Mouse (Mus musculus) limb, embryonic 15.5 days (tissue): ENCODE results near the gene Slit3. TPM values are rescaled to one million over a fixed set of nuclear protein-coding genes. Genes with fewer than 3 reads are reported as not detected.
A peak's percentile ranks its signal among the peaks of the same experiment; 100 is the strongest.

Experiments
- ATAC-seq: fragments of 200-750 bp; cut with Nextera tagmentation; 2 replicates; pipeline ENCODE4 v1.8.0; 2017; ENCODE audit warnings: low read depth, moderate TSS enrichment; ENCODE audit not compliant: insufficient number of reproducible peaks, low FRiP score, low TSS enrichment
- H3K27ac ChIP-seq: fragments of 300-500 bp; sonication (generic); 2 replicates; pipeline ENCODE4 v1.5.1; 2015; ENCODE audit warnings: moderate library complexity, mild to moderate bottlenecking, inconsistent platforms
- H3K27me3 ChIP-seq: fragments of 300-500 bp; sonication (generic); 2 replicates; pipeline ENCODE4 v1.6.1; 2015; ENCODE audit warnings: inconsistent platforms
- H3K36me3 ChIP-seq: fragments of 300-500 bp; sonication (generic); 2 replicates; pipeline ENCODE4 v1.6.1; 2015; ENCODE audit warnings: inconsistent platforms
- H3K4me1 ChIP-seq: fragments of 300-500 bp; sonication (generic); 2 replicates; pipeline ENCODE4 v1.6.1; 2015; ENCODE audit warnings: inconsistent platforms
- H3K4me2 ChIP-seq: fragments of 300-500 bp; sonication (generic); 2 replicates; pipeline ENCODE4 v1.6.1; 2015; ENCODE audit warnings: mild to moderate bottlenecking, inconsistent platforms
- H3K4me3 ChIP-seq: fragments of 300-500 bp; sonication (generic); 2 replicates; pipeline ENCODE4 v1.5.1; 2015; ENCODE audit warnings: mild to moderate bottlenecking, inconsistent platforms
- H3K9ac ChIP-seq: fragments of 300-500 bp; sonication (generic); 2 replicates; pipeline ENCODE4 v1.6.1; 2015; ENCODE audit warnings: inconsistent platforms
- H3K9me3 ChIP-seq: fragments of 300-500 bp; sonication (generic); 2 replicates; pipeline ENCODE4 v1.6.1; 2016; ENCODE audit warnings: inconsistent platforms
- whole genome bisulfite sequencing: fragments of 180-500 bp; shearing (Covaris S2); methylation state at CpG from one replicate; pipeline ENCODE4 v1.1.7; 2015; 5-methylcytosine and 5-hydroxymethylcytosine counted together
- polyA plus RNA-seq: library from polyadenylated mRNA; unstranded; fragments of >200 nt; fragmentation: Nextera tagmentation; extraction: Ambion mirVana; gene quantifications from 2 replicates; pipeline ENCODE4 v1.2.1, GENCODE M21; 2015

Gene Slit3
- polyA plus RNA-seq, 1 experiment from 2014 or later = 20.8 TPM

DNA sequence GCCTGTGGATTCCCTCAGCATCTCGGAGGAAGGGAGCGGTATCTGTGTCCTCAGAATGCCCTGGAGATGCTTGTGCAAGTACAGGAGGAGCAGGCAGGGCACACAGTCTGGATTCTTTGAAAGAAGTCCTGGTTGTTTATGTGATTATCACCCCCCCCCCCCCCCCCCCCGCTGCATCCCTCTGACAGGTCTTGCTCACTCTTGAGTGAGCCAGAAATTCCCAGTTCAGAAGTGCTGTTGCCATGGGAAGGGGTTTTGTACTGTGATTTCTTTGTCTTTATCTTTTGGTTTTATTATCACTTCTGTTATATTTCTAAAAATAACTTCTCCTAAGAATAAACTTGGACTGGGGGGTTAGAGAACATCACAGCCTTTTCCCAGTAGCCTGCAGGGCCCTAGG is 199.5 kb downstream of the Slit3 start:
- Histone ChIP-seq H3K4me3 (no peak overlapping the region), H3K27me3 (no peaks in the 10 kb centered on the region), H3K4me2 (no peak overlapping the region), H3K27ac (no peak overlapping the region), H3K9me3 (no peaks in the 10 kb centered on the region), H3K9ac (no peak overlapping the region), H3K36me3 (no peaks in the 10 kb centered on the region), H3K4me1 (peaks cover 4% of the 10 kb centered on the region)
- ATAC-seq = no peak
- WGBS = 98% methylated on average over 3 of the region's 3 CpGs

DNA sequence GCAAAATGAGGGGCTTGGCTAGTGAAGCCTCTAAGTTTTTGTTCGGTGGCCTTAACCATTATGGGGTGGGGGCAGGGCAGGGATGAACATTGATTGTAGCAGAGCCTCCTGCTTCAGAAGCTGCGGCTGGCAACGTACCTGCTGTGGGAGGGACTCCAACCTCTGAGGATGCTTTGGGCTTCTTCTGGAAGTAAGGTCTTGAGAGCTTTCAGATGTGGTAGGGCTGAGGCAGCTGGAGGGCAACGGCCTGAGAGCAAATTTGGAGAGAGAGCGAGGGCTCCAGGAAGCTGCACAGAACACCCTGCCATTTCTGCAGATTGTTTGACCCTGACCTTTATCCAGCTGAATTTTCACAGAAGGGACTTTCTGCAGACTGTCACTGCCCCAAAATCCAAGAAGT is 203.4 kb downstream of the Slit3 start:
- Histone ChIP-seq H3K27ac (no peak overlapping the region), H3K4me1 (peaks cover 10% of the 10 kb centered on the region), H3K4me3 (no peak overlapping the region), H3K36me3 (no peaks in the 10 kb centered on the region), H3K9me3 (no peaks in the 10 kb centered on the region), H3K9ac (no peak overlapping the region), H3K4me2 (no peak overlapping the region), H3K27me3 (no peaks in the 10 kb centered on the region)
- 46% methylated on average over 5 of the region's 5 CpGs for WGBS
- ATAC-seq = no peak

DNA sequence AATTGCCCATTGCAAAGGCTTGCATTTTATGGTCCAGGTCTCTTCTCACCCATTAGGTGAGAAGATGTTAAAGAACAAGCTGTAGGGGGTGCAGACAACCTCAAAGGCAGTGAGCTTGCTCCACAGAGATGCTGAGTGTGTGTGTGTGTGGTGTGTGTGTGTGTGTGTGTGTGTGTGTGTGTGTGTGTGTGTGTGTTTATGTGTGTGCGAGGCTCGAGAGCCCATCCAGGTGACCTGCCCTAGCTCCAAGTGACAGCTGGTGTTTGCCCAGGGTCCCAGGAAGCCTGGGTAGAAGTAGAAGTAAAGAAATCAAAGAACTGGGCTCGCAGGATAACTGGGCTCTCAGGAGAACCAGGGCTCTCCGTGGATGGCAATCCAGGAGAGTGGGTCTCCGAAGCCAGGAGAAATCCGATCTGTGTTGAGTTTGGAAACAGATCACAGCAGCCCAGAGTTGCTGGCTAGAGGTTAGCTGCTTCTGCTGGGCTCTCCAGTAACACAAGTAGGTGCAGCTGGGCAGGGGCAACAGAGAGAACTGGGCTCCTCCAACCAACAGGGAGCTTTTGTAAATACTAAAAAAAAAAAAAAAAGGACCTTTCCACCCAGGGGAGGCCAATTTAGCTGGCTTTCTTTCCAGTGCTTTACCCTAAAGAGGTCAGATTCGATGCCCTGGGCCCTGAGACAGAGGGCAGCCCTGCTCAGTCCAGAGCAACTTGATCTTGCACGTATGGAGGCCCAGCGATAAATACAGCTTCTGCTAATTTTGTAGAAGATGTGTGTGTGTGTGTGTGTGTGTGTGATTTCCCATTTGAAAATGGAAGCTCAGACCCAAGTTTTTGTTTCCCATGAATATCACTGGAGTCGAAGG is 204.3 kb downstream of the Slit3 start:
- no peak for ATAC-seq

DNA sequence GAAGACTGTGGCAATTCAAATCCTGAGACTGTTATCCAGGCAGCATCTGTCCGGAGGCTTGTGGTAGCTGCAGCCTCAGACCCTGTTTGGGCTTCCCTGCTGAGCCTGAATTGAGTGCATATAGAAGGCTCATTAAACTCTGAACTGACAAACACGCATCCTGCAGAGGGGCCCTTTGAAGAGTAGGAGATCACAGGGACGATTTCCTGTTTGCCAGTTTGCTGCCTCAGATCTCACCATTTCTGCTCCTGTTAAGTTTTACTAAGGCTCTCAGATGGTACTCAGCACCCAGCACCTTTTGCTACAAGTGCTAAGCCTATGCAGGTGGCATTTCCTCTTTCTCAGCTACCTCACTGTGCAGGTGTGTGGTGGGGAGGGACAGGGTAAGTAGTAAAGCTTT is 205.3 kb downstream of the Slit3 start:
- ATAC-seq = no peak
- Histone ChIP-seq H3K9me3 (no peaks in the 10 kb centered on the region), H3K4me3 (no peak overlapping the region), H3K27ac (no peak overlapping the region), H3K4me2 (no peak overlapping the region), H3K4me1 (peaks cover 10% of the 10 kb centered on the region), H3K9ac (no peak overlapping the region), H3K36me3 (no peaks in the 10 kb centered on the region), H3K27me3 (no peaks in the 10 kb centered on the region)
- WGBS = 27% methylated on average over 3 of the region's 3 CpGs

More for the DNA sequence above, 204.3 kb downstream of the Slit3 start:
- Histone ChIP-seq H3K27ac (no peak overlapping the region), H3K9me3 (no peaks in the 10 kb centered on the region), H3K27me3 (no peaks in the 10 kb centered on the region), H3K36me3 (no peaks in the 10 kb centered on the region), H3K4me2 (no peak overlapping the region), H3K9ac (no peak overlapping the region), H3K4me1 (peaks cover 10% of the 10 kb centered on the region), H3K4me3 (no peak overlapping the region)
- 31% methylated on average over 10 of the region's 10 CpGs for WGBS

DNA sequence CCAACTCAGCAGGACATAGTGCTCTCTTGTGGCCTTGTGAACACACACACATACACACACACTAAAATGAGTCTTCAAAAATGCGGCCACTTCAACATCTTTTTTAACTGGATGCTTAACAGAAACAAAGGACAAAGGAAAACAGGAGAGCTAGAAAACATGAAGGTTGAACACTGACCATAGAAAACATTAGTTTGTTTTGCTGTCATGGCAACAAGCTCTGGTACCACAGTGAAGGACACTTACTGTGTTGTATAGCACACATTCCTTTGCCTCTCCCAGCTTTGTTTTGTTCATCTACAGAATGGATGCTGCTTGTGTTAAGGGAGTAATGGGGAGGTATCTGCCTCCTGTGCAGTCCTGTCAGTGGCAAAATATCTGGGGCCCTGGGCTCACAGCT is 206.9 kb downstream of the Slit3 start:
- 87% methylated on average over 1 of the region's 1 CpGs for WGBS
- ATAC-seq = no peak
- Histone ChIP-seq H3K9ac (no peak overlapping the region), H3K4me1 (peaks cover 10% of the 10 kb centered on the region), H3K4me3 (no peak overlapping the region), H3K27me3 (no peaks in the 10 kb centered on the region), H3K36me3 (no peaks in the 10 kb centered on the region), H3K9me3 (no peaks in the 10 kb centered on the region), H3K4me2 (no peak overlapping the region), H3K27ac (no peak overlapping the region)

DNA sequence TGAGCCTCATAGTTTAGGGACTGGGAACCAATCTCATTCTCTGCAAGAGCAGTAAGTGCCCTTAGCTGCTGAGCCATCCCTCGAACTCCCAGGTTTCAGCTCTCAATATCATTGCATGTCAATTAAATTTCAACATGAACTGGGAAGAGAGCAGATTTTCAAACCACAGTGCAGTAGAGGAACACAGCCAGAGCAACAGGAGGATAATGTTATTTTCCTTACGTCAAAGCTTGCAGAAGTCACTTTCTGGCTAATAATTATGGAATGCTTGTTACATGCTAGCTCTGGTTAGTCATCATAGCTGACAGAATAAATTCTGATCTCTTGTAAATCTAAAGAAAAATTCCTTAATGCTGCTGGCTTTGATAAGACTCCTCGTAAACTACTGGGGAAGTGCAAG is 210.5 kb downstream of the Slit3 start:
- Histone ChIP-seq H3K9ac (no peak overlapping the region), H3K4me2 (no peak overlapping the region), H3K27ac (no peak overlapping the region), H3K4me1 (no peaks in the 10 kb centered on the region), H3K27me3 (peaks cover 4% of the 10 kb centered on the region; the same call in 1 of the 2 replicates), H3K9me3 (no peaks in the 10 kb centered on the region), H3K4me3 (no peak overlapping the region), H3K36me3 (no peaks in the 10 kb centered on the region)
- no peak for ATAC-seq
- 59% methylated on average over 3 of the region's 3 CpGs for WGBS

DNA sequence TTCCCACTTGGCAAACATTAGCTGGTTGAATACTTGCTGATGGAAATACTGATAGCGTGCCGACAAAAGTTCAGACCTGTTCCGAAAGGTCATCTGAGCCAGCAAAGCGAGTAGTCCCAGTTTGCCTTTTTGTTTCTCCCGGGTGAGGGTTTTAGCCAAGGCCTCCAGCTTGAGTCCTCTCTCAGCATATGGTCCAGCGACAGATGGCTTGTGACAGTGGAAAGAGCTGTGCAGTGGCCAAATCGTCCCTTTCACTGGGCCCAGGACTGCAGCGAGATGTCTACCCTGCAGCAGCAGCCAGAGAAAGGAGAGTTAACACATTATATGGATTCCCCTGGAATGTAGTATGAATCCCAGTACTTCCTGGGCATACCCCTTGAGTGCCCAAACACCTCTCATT is 215.5 kb downstream of the Slit3 start:
- Histone ChIP-seq H3K9me3 (no peaks in the 10 kb centered on the region), H3K36me3 (no peaks in the 10 kb centered on the region), H3K4me3 (no peak overlapping the region), H3K9ac (no peak overlapping the region), H3K4me2 (no peak overlapping the region), H3K27me3 (peaks cover 4% of the 10 kb centered on the region; the same call in 1 of the 2 replicates), H3K4me1 (peaks cover 12% of the 10 kb centered on the region), H3K27ac (no peak overlapping the region)
- 84% methylated on average over 8 of the region's 8 CpGs for WGBS
- no peak for ATAC-seq

DNA sequence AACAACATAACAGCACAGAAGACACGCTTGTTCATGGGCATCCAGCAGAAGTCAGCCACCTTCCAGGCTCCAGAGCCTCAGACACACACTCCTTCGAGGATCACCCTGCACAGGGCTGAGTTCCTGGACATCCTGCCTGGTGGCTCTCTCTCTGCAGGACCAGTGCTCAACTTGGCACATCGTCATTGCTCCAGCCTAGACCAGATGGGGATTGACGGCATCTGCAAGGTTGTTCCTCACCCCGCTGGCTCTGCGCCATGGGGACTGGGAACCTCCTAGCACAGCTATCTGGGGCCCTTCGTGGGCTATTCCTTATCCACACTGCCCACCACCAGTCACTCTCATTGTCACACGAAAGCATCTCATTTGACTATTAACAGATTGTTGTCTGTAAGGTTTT is 216.5 kb downstream of the Slit3 start:
- H3K9ac ChIP-seq = no peak overlapping the region
- H3K4me2 ChIP-seq = no peak overlapping the region
- no peak overlapping the region for H3K4me3 ChIP-seq
- no peak for ATAC-seq
- peaks cover 13% of the 10 kb centered on the region for H3K4me1 ChIP-seq
- no peak overlapping the region for H3K27ac ChIP-seq
- H3K36me3 ChIP-seq = no peaks in the 10 kb centered on the region
- H3K9me3 ChIP-seq = no peaks in the 10 kb centered on the region
- 57% methylated on average over 8 of the region's 8 CpGs for WGBS
- H3K27me3 ChIP-seq = peaks cover 4% of the 10 kb centered on the region; the same call in 1 of the 2 replicates

DNA sequence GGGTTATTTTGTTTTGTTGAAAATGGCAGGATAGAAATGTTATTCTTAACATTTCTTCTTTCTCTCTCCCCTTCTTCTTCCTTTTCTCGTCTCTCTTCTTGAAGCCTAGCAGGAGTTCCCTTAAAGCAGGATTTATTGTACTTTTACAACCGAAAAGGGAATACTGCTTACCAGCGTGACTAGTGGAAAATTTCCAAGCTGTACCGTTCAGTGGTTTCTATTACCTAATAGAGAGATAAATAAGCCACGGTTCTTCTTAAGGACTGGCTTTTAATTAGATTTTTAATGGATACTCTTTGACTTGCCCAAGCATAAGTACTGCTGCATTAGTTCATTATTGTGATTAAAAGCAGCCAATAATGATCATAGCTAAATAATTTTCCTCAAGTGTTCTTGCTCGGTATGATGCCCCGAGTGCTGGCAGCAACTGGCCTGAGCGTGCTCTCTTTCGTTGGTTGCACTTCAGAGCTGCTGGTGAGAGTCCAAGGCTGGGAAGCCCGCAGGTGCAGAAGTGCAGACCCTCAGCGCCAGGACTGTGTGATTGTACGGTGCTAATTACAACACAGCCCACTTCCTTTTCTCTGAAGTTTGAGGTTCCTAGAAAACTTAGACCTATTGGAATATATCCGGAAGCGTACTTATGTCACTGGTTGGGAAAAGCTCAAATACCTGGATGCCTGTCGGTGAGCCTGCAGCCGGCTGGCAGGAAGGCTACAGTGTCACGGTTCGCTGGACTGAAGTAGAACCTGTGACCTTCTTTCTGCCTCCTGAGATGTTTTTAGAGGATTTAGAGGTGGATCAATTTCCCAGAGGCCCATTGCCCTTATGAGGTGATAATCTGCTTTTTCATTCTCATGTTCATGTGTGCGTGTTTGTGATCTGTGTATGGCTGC is 217.1 kb downstream of the Slit3 start:
- WGBS = 43% methylated on average over 19 of the region's 19 CpGs
- no peak for ATAC-seq
- peaks cover 16% of the 10 kb centered on the region for H3K4me1 ChIP-seq
- no peak overlapping the region for H3K4me3 ChIP-seq
- no peak overlapping the region for H3K4me2 ChIP-seq
- no peaks in the 10 kb centered on the region for H3K36me3 ChIP-seq
- no peaks in the 10 kb centered on the region for H3K9me3 ChIP-seq
- H3K27ac ChIP-seq = 0 out of 2 replicates have a peak overlapping the region, but pooled peaks have one; percentile 7
- H3K27me3 ChIP-seq = peaks cover 4% of the 10 kb centered on the region; the same call in 1 of the 2 replicates
- H3K9ac ChIP-seq = no peak overlapping the region

DNA sequence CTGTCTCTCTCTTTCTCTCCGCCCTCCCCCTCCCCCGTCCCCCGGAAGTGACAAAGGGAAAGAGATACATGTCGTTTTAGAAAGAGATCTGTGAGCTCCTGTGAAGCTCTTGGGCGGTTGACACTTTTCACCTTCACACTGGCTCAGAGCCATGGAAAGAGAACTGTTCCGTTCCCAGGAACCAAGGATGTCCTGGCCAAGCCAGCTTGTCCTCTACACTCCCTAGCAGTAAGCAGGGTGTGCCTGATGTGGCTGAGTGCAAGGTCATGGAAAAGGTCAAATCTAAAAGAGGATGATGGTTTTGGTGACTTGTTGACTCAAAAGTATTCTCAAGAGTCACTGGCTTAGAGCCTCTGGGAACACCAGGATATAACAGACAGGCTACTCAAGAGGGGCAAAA is 219.7 kb downstream of the Slit3 start:
- no peak for ATAC-seq
- 0 out of 2 replicates have a peak, but pooled peaks cover 6% of the 10 kb centered on the region for H3K27me3 ChIP-seq
- H3K36me3 ChIP-seq = no peaks in the 10 kb centered on the region
- 71% methylated on average over 6 of the region's 6 CpGs for WGBS
- H3K9ac ChIP-seq = no peak overlapping the region
- no peak overlapping the region for H3K27ac ChIP-seq
- no peaks in the 10 kb centered on the region for H3K9me3 ChIP-seq
- H3K4me1 ChIP-seq = peaks cover 16% of the 10 kb centered on the region
- no peak overlapping the region for H3K4me2 ChIP-seq
- H3K4me3 ChIP-seq = no peak overlapping the region

DNA sequence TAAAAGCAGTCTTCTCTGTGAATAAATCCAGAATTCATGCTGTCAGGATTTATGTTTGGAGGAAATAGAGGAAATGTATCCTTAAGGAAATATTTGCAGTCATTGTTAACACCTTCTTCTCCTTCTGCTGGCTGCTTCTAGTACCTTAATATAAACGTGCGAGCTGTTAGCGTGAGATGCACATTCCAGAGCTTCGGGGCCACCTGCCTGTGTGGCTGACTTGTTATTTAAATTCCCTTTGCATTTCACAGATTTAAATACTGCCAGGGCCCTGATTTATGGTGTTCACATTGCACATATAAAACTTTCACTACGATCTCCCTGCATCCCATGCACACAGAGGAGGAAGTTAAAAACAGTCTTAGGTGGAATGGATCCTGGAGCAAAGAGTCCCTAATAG is 221.5 kb downstream of the Slit3 start:
- Histone ChIP-seq H3K36me3 (no peaks in the 10 kb centered on the region), H3K4me1 (peaks cover 15% of the 10 kb centered on the region), H3K27ac (no peak overlapping the region), H3K4me2 (no peak overlapping the region), H3K27me3 (0 out of 2 replicates have a peak, but pooled peaks cover 7% of the 10 kb centered on the region), H3K9ac (no peak overlapping the region), H3K4me3 (no peak overlapping the region), H3K9me3 (no peaks in the 10 kb centered on the region)
- 14% methylated on average over 5 of the region's 5 CpGs for WGBS
- ATAC-seq = no peak
